Mouse (Mus musculus): ENCODE results near the gene Cdk17.

GRCm38 (mm10) chr10:93162276-93162971 lies 1.7 kb downstream of the Cdk17 start:
- TF ChIP-seq CTCF (IDR thresholded peaks at IDR 0.05; ENCODE audit: insufficient read depth, low read length) (no peak), POLR2A (IDR thresholded peaks at IDR 0.05; ENCODE audit: borderline replicate concordance, extremely low read depth, low read depth, low read length) (no peak)

Data from lung, adult 2 months (tissue).